Mouse (Mus musculus) lung, embryonic 15.5 days (tissue): Measurements from ENCODE around the gene Lmntd1. TPM values are rescaled to one million over a fixed set of nuclear protein-coding genes. Genes with fewer than 3 reads are reported as not detected.

Experiments
- ATAC-seq: fragments of 200-750 bp; cut with Nextera tagmentation; 2 replicates; pipeline ENCODE4 v1.8.0; 2017; ENCODE audit warnings: moderate number of reproducible peaks, borderline replicate concordance; ENCODE audit not compliant: low FRiP score, low TSS enrichment; ENCODE audit errors: extremely low read depth
- H3K27ac ChIP-seq: fragments of 300-500 bp; sonication (generic); 2 replicates; pipeline ENCODE4 v1.5.1; 2015; ENCODE audit warnings: moderate library complexity, mild to moderate bottlenecking, inconsistent platforms
- H3K27me3 ChIP-seq: fragments of 300-500 bp; sonication (generic); 2 replicates; pipeline ENCODE4 v1.6.1; 2015; ENCODE audit warnings: inconsistent platforms
- H3K36me3 ChIP-seq: fragments of 300-500 bp; sonication (generic); 2 replicates; pipeline ENCODE4 v1.6.1; 2015; ENCODE audit warnings: inconsistent platforms
- H3K4me1 ChIP-seq: fragments of 300-500 bp; sonication (generic); 2 replicates; pipeline ENCODE4 v1.6.1; 2015; ENCODE audit warnings: inconsistent platforms
- H3K4me2 ChIP-seq: fragments of 300-500 bp; sonication (generic); 2 replicates; pipeline ENCODE4 v1.6.1; 2015; ENCODE audit warnings: inconsistent platforms, mild to moderate bottlenecking, moderate library complexity
- H3K4me3 ChIP-seq: fragments of 300-500 bp; sonication (generic); 2 replicates; pipeline ENCODE4 v1.5.1; 2015; ENCODE audit warnings: mild to moderate bottlenecking, inconsistent platforms
- H3K9ac ChIP-seq: fragments of 300-500 bp; sonication (generic); 2 replicates; pipeline ENCODE4 v1.6.1; 2015; ENCODE audit warnings: inconsistent platforms
- H3K9me3 ChIP-seq: fragments of 300-500 bp; sonication (generic); 2 replicates; pipeline ENCODE4 v1.6.1; 2016; ENCODE audit warnings: inconsistent platforms
- WGBS: fragments of 180-500 bp; shearing (Covaris S2); methylation state at CpG from one replicate; pipeline ENCODE4 v1.1.7; 2015; 5-methylcytosine and 5-hydroxymethylcytosine counted together
- polyA plus RNA-seq: library from polyadenylated mRNA; unstranded; fragments of >200 nt; fragmentation: Nextera tagmentation; extraction: Ambion mirVana; gene quantifications from 2 replicates; pipeline ENCODE4 v1.2.1, GENCODE M21; 2015

The Lmntd1 gene
- polyA plus RNA-seq, 1 experiment from 2014 or later: 1.9 TPM

DNA sequence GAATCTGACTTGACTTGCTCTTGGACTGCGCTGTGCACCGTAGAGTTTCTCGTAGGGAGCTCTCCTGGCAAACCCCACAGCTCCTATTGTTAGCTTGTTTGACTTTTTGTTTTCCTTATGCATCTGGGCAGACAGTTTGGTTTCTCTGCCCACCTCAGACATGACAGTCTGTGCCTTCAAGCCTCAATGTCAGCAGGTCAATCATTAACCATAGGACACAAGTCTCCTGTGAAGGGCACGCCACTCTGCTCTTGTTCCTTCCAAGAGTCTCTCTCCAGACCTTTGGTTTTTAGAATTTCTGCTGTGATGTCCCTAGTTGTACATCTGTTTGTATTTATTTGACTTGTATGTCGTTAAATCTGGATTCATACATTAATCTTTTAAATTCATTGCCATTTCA, 63.1 kb downstream of the Lmntd1 start:
- Histone ChIP-seq H3K9ac (no peak overlapping the region), H3K27ac (no peak overlapping the region), H3K36me3 (no peaks in the 10 kb centered on the region), H3K27me3 (no peaks in the 10 kb centered on the region), H3K4me3 (no peak overlapping the region), H3K9me3 (no peaks in the 10 kb centered on the region), H3K4me2 (no peak overlapping the region), H3K4me1 (no peaks in the 10 kb centered on the region)
- WGBS: 85% methylated on average over 5 of the region's 5 CpGs
- ATAC-seq: no peak

GRCm38 (mm10) chr6:145545927-145546641, 68.0 kb downstream of the Lmntd1 start:
- H3K27ac ChIP-seq: no peak overlapping the region
- no peaks in the 10 kb centered on the region for H3K36me3 ChIP-seq
- no peaks in the 10 kb centered on the region for H3K4me1 ChIP-seq
- WGBS: 42% methylated on average over 13 of the region's 13 CpGs
- no peak overlapping the region for H3K4me3 ChIP-seq
- ATAC-seq: peak; percentile 67; the same call in 1 of the 2 replicates
- H3K9ac ChIP-seq: no peak overlapping the region
- H3K9me3 ChIP-seq: no peaks in the 10 kb centered on the region
- H3K27me3 ChIP-seq: no peaks in the 10 kb centered on the region
- no peak overlapping the region for H3K4me2 ChIP-seq

- H3K4me3 ChIP-seq: no peak overlapping the region
- ATAC-seq: no peak
- H3K9me3 ChIP-seq: no peaks in the 10 kb centered on the region
- H3K36me3 ChIP-seq: no peaks in the 10 kb centered on the region
- H3K4me2 ChIP-seq: no peak overlapping the region
- H3K27me3 ChIP-seq: no peaks in the 10 kb centered on the region
- H3K27ac ChIP-seq: no peak overlapping the region
- no peak overlapping the region for H3K9ac ChIP-seq
- H3K4me1 ChIP-seq: 0 out of 2 replicates have a peak, but pooled peaks cover 3% of the 10 kb centered on the region
- 87% methylated on average over 2 of the region's 2 CpGs for WGBS
These were observed 69.3 kb downstream of the Lmntd1 start for GRCm38 (mm10) chr6:145544838-145545237.

- Histone ChIP-seq H3K9me3 (no peaks in the 10 kb centered on the region), H3K27me3 (no peaks in the 10 kb centered on the region), H3K27ac (no peak overlapping the region), H3K4me2 (no peak overlapping the region), H3K36me3 (no peaks in the 10 kb centered on the region), H3K4me1 (peaks cover 8% of the 10 kb centered on the region; the same call in 1 of the 2 replicates), H3K9ac (no peak overlapping the region), H3K4me3 (no peak overlapping the region)
- WGBS: 63% methylated on average over 12 of the region's 12 CpGs
- ATAC-seq: no peak
These were observed 69.8 kb downstream of the Lmntd1 start for GRCm38 (mm10) chr6:145544304-145544703.

GRCm38 (mm10) chr6:145539568-145539859, 74.6 kb downstream of the Lmntd1 start:
- WGBS: 49% methylated on average over 6 of the region's 6 CpGs
- no peaks in the 10 kb centered on the region for H3K9me3 ChIP-seq
- H3K4me1 ChIP-seq: peaks cover 11% of the 10 kb centered on the region; the same call in 1 of the 2 replicates
- no peak overlapping the region for H3K4me2 ChIP-seq
- H3K36me3 ChIP-seq: no peaks in the 10 kb centered on the region
- no peak; the same call in 1 of the 2 replicates for ATAC-seq
- H3K4me3 ChIP-seq: no peak overlapping the region
- H3K27me3 ChIP-seq: no peaks in the 10 kb centered on the region
- peak overlapping the region; percentile 37 for H3K27ac ChIP-seq
- no peak overlapping the region for H3K9ac ChIP-seq

DNA sequence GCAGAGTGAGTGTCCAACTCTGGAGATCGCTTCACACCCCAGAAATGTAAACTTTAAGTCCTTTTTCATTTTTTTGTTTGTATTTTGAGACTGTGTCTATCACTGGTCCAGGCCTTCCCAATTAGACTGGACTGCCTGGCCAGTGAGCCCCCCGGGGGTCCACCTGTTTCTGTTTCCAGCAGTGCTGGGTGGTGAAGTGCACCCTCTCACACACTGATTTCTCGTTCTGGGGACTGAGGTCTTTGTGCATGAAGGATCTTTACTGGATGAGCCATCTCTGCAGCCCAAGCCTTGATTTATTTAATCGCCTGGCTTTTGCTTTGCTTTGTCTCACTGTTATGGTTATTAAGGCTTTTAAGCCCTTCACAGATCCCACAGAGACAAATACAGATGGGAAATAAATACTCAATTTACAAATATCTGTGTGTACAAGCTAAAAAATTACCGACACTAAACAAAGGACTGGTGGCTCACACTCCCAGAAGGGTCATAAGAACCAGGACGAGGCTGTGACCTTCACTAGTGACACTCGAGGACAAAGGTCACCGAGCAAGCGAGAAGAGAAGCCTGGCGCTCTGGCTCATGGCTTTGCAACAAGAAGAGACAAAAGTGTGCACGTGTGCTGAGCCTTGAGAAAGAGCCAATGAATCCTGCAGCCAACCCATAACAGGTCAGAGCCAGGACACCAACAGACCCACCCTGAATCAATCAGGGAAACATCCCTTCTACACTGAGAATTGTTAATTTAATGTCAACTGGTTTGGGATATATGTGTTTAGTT, 75.1 kb downstream of the Lmntd1 start:
- Histone ChIP-seq H3K4me3 (no peak overlapping the region), H3K9me3 (no peaks in the 10 kb centered on the region), H3K27ac (peak overlapping the region; percentile 37), H3K4me1 (peaks cover 11% of the 10 kb centered on the region; the same call in 1 of the 2 replicates), H3K27me3 (no peaks in the 10 kb centered on the region), H3K4me2 (no peak overlapping the region), H3K9ac (no peak overlapping the region), H3K36me3 (no peaks in the 10 kb centered on the region)
- 44% methylated on average over 11 of the region's 11 CpGs for WGBS
- no peak; the same call in 1 of the 2 replicates for ATAC-seq

- no peaks in the 10 kb centered on the region for H3K9me3 ChIP-seq
- ATAC-seq: no peak
- H3K4me3 ChIP-seq: no peak overlapping the region
- no peaks in the 10 kb centered on the region for H3K4me1 ChIP-seq
- no peaks in the 10 kb centered on the region for H3K36me3 ChIP-seq
- no peak overlapping the region for H3K4me2 ChIP-seq
- no peak overlapping the region for H3K27ac ChIP-seq
- no peak overlapping the region for H3K9ac ChIP-seq
- no peaks in the 10 kb centered on the region for H3K27me3 ChIP-seq
- 62% methylated on average over 3 of the region's 3 CpGs for WGBS
These were observed 83.7 kb downstream of the Lmntd1 start for GRCm38 (mm10) chr6:145530464-145530863.

DNA sequence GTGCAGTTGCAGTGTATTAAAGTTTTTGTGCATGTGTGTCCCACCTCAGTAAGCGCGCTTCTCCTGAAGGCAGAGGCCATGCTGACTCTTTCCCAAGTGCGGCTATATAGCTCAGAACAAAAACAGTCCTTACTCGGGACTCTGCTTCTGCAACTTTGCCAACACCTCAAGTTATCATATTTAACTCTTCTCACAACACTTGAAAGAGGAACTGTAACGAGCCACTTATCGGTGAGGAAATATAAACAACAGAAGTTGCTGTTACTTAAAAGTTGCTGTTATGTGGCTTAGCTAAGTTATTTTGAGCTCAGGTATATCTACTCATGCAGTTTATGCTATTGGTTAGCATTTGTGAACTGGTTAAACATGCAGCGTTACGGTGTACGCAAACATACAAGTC, 90.8 kb downstream of the Lmntd1 start:
- Histone ChIP-seq H3K27ac (no peak overlapping the region), H3K4me1 (no peaks in the 10 kb centered on the region), H3K27me3 (no peaks in the 10 kb centered on the region), H3K9ac (no peak overlapping the region), H3K4me2 (no peak overlapping the region), H3K36me3 (no peaks in the 10 kb centered on the region), H3K9me3 (no peaks in the 10 kb centered on the region), H3K4me3 (no peak overlapping the region)
- 74% methylated on average over 9 of the region's 9 CpGs for WGBS
- ATAC-seq: no peak

GRCm38 (mm10) chr6:145522617-145523016, 91.5 kb downstream of the Lmntd1 start:
- no peaks in the 10 kb centered on the region for H3K27me3 ChIP-seq
- 86% methylated on average over 12 of the region's 12 CpGs for WGBS
- no peak for ATAC-seq

GRCm38 (mm10) chr6:145517002-145517401, 97.1 kb downstream of the Lmntd1 start:
- no peaks in the 10 kb centered on the region for H3K9me3 ChIP-seq
- H3K9ac ChIP-seq: no peak overlapping the region
- peaks cover 5% of the 10 kb centered on the region; the same call in 1 of the 2 replicates for H3K4me1 ChIP-seq
- H3K36me3 ChIP-seq: no peaks in the 10 kb centered on the region
- H3K27me3 ChIP-seq: no peaks in the 10 kb centered on the region
- WGBS: 56% methylated on average over 10 of the region's 10 CpGs
- no peak for ATAC-seq
- H3K4me3 ChIP-seq: no peak overlapping the region
- no peak overlapping the region for H3K4me2 ChIP-seq
- H3K27ac ChIP-seq: no peak overlapping the region

More at GRCm38 (mm10) chr6:145522617-145523016, 91.5 kb downstream of the Lmntd1 start:
- no peak overlapping the region for H3K4me2 ChIP-seq
- H3K9ac ChIP-seq: no peak overlapping the region
- no peaks in the 10 kb centered on the region for H3K36me3 ChIP-seq
- H3K4me3 ChIP-seq: no peak overlapping the region
- H3K9me3 ChIP-seq: no peaks in the 10 kb centered on the region
- H3K4me1 ChIP-seq: no peaks in the 10 kb centered on the region
- no peak overlapping the region for H3K27ac ChIP-seq

- no peak overlapping the region for H3K27ac ChIP-seq
- 57% methylated on average over 10 of the region's 10 CpGs for WGBS
- H3K9me3 ChIP-seq: no peaks in the 10 kb centered on the region
- H3K4me2 ChIP-seq: no peak overlapping the region
- H3K27me3 ChIP-seq: no peaks in the 10 kb centered on the region
- peak; percentile 77; the same call in 1 of the 2 replicates for ATAC-seq
- no peak overlapping the region for H3K9ac ChIP-seq
- no peaks in the 10 kb centered on the region for H3K36me3 ChIP-seq
- H3K4me3 ChIP-seq: no peak overlapping the region
- peaks cover 5% of the 10 kb centered on the region; the same call in 1 of the 2 replicates for H3K4me1 ChIP-seq
These were observed 98.1 kb downstream of the Lmntd1 start for GRCm38 (mm10) chr6:145515859-145516581.
